Mouse (Mus musculus) thymus, adult 2 months (tissue): ENCODE data around the gene Zfp668.

Experiments used
- CTCF ChIP-seq: fragments of 200-500 bp; IDR thresholded peaks from 2 replicates; pipeline ENCODE4 v1.5.1; 2012; ENCODE audit warnings: mild to moderate bottlenecking, control low read depth, low read length, moderate library complexity, borderline replicate concordance; ENCODE audit not compliant: control insufficient read depth, poor library complexity, insufficient read depth; ENCODE audit errors: extremely low read depth
- POLR2A ChIP-seq: fragments of 200-500 bp; IDR thresholded peaks from 2 replicates; pipeline ENCODE4 v1.6.1; 2012; ENCODE audit warnings: mild to moderate bottlenecking, low read length, control low read depth, moderate library complexity; ENCODE audit not compliant: control insufficient read depth, poor library complexity, insufficient read depth; ENCODE audit errors: extremely low read depth

DNA sequence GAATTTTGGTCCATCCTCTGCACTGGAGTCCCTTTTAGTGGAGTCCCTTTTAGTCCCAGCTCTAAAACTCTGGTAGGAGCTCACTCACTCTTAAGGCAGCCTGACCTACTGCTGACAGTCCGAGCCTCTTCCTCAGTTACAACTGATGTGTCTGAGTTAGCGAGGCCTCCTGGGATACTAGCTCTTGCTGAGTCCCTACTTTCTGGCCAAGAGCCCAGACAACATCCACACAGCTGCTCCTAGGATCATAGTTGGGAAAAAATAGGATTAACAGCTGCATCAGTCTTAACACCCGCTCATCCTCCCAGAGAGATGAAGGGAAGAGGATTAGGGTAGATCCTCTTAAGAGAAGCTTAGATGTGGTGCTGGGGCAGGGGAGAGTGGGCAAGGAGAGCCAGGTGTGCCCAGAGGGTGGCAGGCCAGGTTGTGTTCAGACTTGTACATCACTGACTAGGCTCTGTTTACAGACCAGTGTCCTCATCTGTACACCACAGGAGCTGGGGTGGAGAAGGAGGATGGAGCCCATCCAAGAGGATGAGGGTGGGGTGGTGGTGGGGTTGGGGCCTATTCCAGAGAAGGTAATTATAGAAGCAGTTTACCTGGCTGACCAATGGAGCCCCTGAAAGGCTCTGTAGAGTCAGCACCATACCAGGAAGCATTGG is 7.3 kb downstream of the Zfp668 start:
- TF ChIP-seq CTCF (no peak), POLR2A (no peak)
